ENCODE assay signal across 28 mouse cellular contexts in genomic region chr7:98713661-98714060, GRCm38 (mm10).
"Had no signal": no experiment of that assay in that cellular context is flagged by ENCODE, and none has a peak within 500 bp of the region (broad histone marks: within the 10 kb centered on the region; RNA-seq: fewer than 3 reads in every experiment).

No protein-coding gene starts in this region.

- H3K4me3 ChIP-seq: embryonic facial prominence, embryonic 10.5 days; embryonic facial prominence, embryonic 12.5 days; embryonic facial prominence, embryonic 13.5 days; embryonic facial prominence, embryonic 15.5 days; erythroblast, embryonic 14.5 days; forebrain, embryonic 10.5 days; forebrain, embryonic 12.5 days; forebrain, embryonic 13.5 days; forebrain, embryonic 15.5 days; gastrocnemius, adult 2 months had no signal

- H3K27ac ChIP-seq: embryonic facial prominence, embryonic 10.5 days; embryonic facial prominence, embryonic 12.5 days; embryonic facial prominence, embryonic 13.5 days; embryonic facial prominence, embryonic 15.5 days; forebrain, embryonic 10.5 days; forebrain, embryonic 12.5 days; forebrain, embryonic 13.5 days; forebrain, embryonic 15.5 days; gastrocnemius, adult 2 months had no signal

- DNase-seq: cerebellum, adult 18-20 months; cerebellum, adult 2 months; cerebellum, adult 8-10 months; cerebellum, adult 9-10 months; cerebellum, adult 9-11 months; cerebellum, postnatal 10 days; cerebellum, postnatal 14 days; cerebellum, postnatal 25 days; cerebellum, postnatal 36 days; embryo, embryonic 11 days; forebrain, postnatal 0 days; gastrocnemius, adult 2 months; gastrocnemius, postnatal 10 days; gastrocnemius, postnatal 14 days; gastrocnemius, postnatal 25 days; gastrocnemius, postnatal 36 days; heart, adult 18-20 months had no signal

- H3K9me3 ChIP-seq: embryonic facial prominence, embryonic 10.5 days; embryonic facial prominence, embryonic 12.5 days; embryonic facial prominence, embryonic 13.5 days; embryonic facial prominence, embryonic 15.5 days; forebrain, embryonic 10.5 days; forebrain, embryonic 12.5 days; forebrain, embryonic 13.5 days; forebrain, embryonic 15.5 days had no signal

- H3K4me2 ChIP-seq: embryonic facial prominence, embryonic 12.5 days; embryonic facial prominence, embryonic 13.5 days; embryonic facial prominence, embryonic 15.5 days; forebrain, embryonic 12.5 days; forebrain, embryonic 13.5 days; forebrain, embryonic 15.5 days had no signal

- H3K9ac ChIP-seq: embryonic facial prominence, embryonic 12.5 days; embryonic facial prominence, embryonic 13.5 days; embryonic facial prominence, embryonic 15.5 days; forebrain, embryonic 12.5 days; forebrain, embryonic 13.5 days; forebrain, embryonic 15.5 days; forebrain, postnatal 0 days had no signal

- H3K27me3 ChIP-seq: embryonic facial prominence, embryonic 12.5 days; embryonic facial prominence, embryonic 13.5 days; embryonic facial prominence, embryonic 15.5 days; forebrain, embryonic 12.5 days; forebrain, embryonic 13.5 days; forebrain, embryonic 15.5 days had no signal

- ATAC-seq: forebrain, embryonic 13.5 days; forebrain, embryonic 14.5 days; forebrain, embryonic 15.5 days; forebrain, embryonic 16.5 days; forebrain, postnatal 0 days had no signal

- H3K4me1 ChIP-seq: embryonic facial prominence, embryonic 10.5 days; embryonic facial prominence, embryonic 12.5 days; embryonic facial prominence, embryonic 13.5 days; embryonic facial prominence, embryonic 15.5 days; forebrain, embryonic 10.5 days; forebrain, embryonic 12.5 days; forebrain, embryonic 13.5 days; forebrain, embryonic 15.5 days had no signal
